Mouse (Mus musculus): ENCODE measurements at regions not wholly inside any gene's neighbourhood (a gene's known extent, or its start where the extent isn't known, plus 50 kb on each side); places are given as distances from the start of the nearest gene placed in this dataset.

DNA sequence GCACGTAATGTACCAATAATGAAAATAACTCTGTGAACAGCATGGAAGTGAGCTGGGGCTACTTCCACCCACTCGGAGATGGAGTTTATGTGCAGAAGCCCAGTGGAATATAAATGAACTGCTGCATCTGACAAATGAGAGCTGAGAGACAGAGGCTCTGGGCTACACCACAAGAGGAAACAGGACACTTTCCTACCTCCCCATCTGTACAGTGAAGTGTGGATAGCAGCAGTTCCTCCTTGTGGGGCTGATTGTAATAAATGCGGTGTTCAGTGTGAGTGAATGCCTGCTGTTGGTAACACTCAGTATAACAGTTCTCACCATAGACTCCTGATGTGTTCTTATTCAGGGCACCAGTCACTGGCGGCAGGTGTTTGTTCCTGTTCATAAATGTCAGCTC, 60.0 kb upstream of the Zbtb18 start:
- TF ChIP-seq POLR2A (IDR thresholded peaks at IDR 0.05; ENCODE audit: borderline replicate concordance, extremely low read depth, low read depth, low read length) (no peak), CTCF (IDR thresholded peaks at IDR 0.05; ENCODE audit: insufficient read depth, low read length) (no peak)

Data from lung, adult 2 months (tissue).